Mouse (Mus musculus) B cell, adult 2 months (primary cell): Measurements from ENCODE around the gene Mosmo.

ENCODE experiments used
- DNase-seq, 2 experiments: peaks; one replicate each; pipeline ENCODE4 v3.0.0; 2022

Gene Mosmo

GRCm38 (mm10) chr7:120677001-120677643, at the start of gene Mosmo:
Gene Mosmo (plus strand): TSS chr7:120677618.
- DNase-seq: peak; percentile 74 to 79

- DNase-seq: peak; percentile 25 to 33
These were observed 44.9 kb upstream of the Mosmo start for GRCm38 (mm10) chr7:120632518-120632917.

- DNase-seq: peak in 1 of 2 experiments; percentile 2
These were observed 43.1 kb upstream of the Mosmo start for GRCm38 (mm10) chr7:120634301-120634700.

GRCm38 (mm10) chr7:120634711-120635361, 42.6 kb upstream of the Mosmo start, which contains the start of gene Uqcrc2:
Gene Uqcrc2 (plus strand): TSS chr7:120635176.
- peak; percentile 85 to 87 for DNase-seq

GRCm38 (mm10) chr7:120635362-120635781, 42.0 kb upstream of the Mosmo start:
- no peak for DNase-seq

- peak; percentile 3 to 6 for DNase-seq
These were observed 41.6 kb upstream of the Mosmo start for GRCm38 (mm10) chr7:120635821-120636220.

GRCm38 (mm10) chr7:120643217-120643616, 34.2 kb upstream of the Mosmo start:
- DNase-seq: peak; percentile 14 to 19

GRCm38 (mm10) chr7:120647849-120648248, 29.6 kb upstream of the Mosmo start:
- no peak for DNase-seq

GRCm38 (mm10) chr7:120662079-120662478, 15.3 kb upstream of the Mosmo start:
- peak; percentile 75 to 78 for DNase-seq

GRCm38 (mm10) chr7:120670153-120670875, 7.1 kb upstream of the Mosmo start, which contains the start of gene Pdzd9:
Gene Pdzd9 (minus strand): TSS chr7:120670343.
- DNase-seq: peak; percentile 82 to 83

- no peak for DNase-seq
These were observed 6.1 kb upstream of the Mosmo start for GRCm38 (mm10) chr7:120671271-120671670.

GRCm38 (mm10) chr7:120677764-120678531, 530 bp downstream of the Mosmo start:
- peak; percentile 46 to 50 for DNase-seq

GRCm38 (mm10) chr7:120679023-120679422, 1.6 kb downstream of the Mosmo start:
- DNase-seq: no peak

- DNase-seq: no peak
These were observed 4.6 kb downstream of the Mosmo start for GRCm38 (mm10) chr7:120682002-120682401.

GRCm38 (mm10) chr7:120684731-120685161, 7.3 kb downstream of the Mosmo start:
- DNase-seq: no peak

GRCm38 (mm10) chr7:120685227-120685626, 7.8 kb downstream of the Mosmo start:
- DNase-seq: no peak

GRCm38 (mm10) chr7:120690634-120691033, 13.2 kb downstream of the Mosmo start:
- DNase-seq: peak; percentile 47 to 61

- no peak for DNase-seq
These were observed 16.5 kb downstream of the Mosmo start for GRCm38 (mm10) chr7:120693831-120694375.

- DNase-seq: no peak
These were observed 17.8 kb downstream of the Mosmo start for GRCm38 (mm10) chr7:120695196-120695595.

- no peak for DNase-seq
These were observed 18.2 kb downstream of the Mosmo start for GRCm38 (mm10) chr7:120695641-120696040.

GRCm38 (mm10) chr7:120696331-120696730, 18.9 kb downstream of the Mosmo start:
- no peak for DNase-seq

GRCm38 (mm10) chr7:120699586-120699985, 22.2 kb downstream of the Mosmo start:
- no peak for DNase-seq
